Mouse (Mus musculus) adrenal gland, adult (tissue): ENCODE results near the gene Mob2.

Experiments
- DNase-seq, 2 experiments: peaks; one replicate each; pipeline ENCODE4 v3.0.0; 2022 to 2023; ENCODE audit warnings: low spot score in 1 of 2; ENCODE audit not compliant: inconsistent age in 2 of 2

Mob2 gene

DNA sequence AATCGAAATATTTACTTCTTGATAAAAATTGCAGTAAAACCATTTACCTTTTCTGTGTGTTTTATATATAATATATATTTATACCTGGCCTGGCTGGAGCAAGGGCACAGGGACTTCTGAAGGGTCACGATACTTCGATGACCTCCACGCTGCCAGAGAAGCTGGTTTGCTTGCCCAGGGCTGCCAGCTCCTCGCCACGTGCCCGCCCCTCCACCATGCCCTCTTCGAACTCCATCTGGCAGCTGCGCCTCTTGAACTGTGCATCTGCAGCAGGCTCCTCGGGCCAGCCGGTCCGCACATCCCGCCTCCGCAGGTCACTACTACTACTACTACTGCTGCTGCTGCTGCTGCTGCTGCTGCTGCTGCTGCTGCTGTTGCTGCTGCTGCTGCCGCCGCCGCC, 20.9 kb upstream of the Mob2 start:
- DNase-seq = peak in 1 of 2 experiments; percentile 27

DNA sequence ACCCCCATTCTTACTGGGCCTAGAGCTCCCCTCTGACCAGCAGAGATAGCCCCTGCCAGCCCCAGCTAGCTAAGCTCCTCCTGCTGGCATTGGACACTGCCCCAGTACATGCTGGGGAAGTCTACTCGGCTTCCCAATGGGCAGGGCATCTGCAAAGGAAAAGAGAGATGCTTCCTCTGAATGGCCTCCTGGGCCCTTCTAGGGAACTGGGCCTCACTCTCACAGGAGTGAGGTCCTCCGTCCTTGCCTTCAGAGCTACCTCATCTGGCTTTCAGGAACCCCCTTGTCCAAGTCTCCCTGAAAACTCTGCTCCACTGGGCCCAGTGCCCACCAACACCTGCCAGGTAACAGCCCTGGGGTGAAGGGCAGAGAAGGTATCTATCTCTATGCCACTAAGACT, 20.0 kb upstream of the Mob2 start:
- DNase-seq = no peak

DNA sequence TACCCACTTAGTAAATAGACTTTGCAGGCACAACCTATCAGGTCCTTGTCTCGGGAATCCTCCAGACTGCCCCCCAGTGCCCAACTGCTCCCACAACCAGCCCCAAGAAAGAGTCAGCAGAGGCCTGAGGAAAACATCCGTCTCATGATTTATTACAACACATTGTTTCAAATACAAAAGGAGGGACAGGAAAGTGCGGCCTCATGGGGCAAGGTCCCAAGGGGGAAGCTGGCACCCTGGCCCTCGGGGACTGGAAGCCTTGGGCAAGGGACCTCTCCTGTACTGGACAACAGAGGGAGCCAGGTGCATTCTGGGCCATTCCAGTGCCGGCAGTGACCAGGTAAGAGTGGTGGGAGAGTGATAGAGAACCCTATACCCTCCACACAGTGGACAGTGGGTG, 18.5 kb upstream of the Mob2 start:
- DNase-seq = peak in 1 of 2 experiments; percentile 35

DNA sequence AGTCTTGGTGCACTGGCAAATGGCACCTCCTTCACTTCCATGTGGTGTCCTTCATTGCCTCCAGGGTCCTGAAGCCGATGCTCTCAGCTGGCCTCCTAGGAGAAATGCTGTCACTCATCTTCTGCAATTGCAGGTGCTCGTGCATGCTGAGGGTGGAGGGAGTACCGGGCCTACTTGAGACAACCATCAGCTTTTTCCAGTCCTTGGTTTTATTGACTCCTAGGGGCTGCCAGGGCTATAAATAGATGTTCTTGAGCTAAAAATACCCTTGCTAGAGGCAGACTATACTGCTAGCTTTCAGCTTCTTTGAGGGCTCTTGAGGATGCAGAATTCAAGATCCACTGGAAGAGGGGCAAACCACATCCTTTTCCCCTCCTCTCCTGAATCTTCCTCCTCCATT, 16.3 kb upstream of the Mob2 start:
- peak in 1 of 2 experiments; percentile 34 for DNase-seq

DNA sequence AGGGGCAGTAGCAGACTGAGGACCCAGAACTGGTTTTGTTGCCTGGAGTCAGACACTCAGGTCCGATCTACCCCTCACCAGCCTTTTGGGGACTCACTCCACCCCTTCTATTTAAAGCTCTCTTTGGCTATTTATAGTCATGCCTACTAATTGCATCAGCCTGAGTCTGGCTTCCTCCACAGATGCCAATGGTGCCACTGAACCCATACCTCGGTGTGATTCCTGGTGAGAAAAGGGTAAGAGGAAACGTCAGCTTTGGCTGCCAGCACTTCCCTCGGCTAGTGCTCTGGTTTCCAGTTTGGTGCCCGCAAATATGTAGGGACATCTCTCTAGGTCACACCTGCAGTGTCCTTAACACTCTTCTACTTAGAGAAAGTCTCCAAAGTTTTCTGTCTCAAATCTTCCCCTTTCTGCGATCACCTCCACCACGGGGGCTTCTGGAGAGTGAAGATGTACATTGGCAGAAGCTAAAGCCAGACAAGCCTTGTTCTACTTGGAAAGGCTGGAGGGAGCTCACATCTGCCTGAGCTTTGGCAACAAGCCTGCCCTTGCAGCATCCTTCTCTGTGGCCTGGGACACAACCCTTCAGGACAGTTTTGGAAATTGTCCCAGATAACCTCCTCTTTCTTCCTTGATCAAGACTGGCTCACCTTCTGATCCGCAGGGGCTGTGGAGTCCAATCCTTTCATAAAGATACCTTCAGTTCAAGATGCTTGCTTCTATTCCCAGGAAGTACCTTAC, 13.5 kb upstream of the Mob2 start:
- DNase-seq = no peak

DNA sequence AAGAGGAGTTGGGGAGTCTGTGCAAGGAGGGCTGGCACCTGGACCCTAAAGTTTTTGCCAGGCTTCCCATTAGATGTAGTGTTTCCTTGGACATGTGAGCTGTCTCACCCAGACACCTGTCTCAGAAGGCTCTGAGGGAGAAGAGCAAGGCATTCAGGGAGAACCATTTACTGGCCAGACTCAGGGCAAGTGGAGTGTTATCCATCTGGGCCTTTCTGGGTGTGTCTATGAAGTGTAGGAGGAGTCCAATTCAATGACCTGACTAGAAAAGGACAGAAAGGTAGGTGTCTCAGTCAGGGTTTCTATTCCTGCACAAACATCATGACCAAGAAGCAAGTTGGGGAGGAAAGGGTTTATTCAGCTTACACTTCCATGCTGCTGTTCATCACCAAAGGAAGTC, 10.9 kb upstream of the Mob2 start:
- no peak for DNase-seq

DNA sequence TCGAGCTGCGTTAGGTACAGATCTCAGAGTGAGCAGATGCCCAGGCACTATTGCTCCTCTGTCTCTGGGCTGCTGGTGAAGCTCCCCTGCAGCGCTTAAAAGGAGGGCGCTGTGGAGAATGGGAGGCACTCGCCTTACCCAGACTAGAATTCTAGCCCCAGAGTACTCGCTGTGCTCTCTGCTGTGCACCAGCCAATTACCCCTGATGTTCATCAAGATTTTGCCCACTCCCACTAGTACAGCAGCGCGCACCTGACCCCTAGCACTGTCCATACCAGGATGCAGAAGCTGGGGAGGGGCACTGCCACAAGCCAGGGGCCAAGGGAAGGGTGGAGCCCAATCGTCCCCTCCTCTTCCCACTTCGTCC, 10.3 kb upstream of the Mob2 start:
- no peak for DNase-seq

DNA sequence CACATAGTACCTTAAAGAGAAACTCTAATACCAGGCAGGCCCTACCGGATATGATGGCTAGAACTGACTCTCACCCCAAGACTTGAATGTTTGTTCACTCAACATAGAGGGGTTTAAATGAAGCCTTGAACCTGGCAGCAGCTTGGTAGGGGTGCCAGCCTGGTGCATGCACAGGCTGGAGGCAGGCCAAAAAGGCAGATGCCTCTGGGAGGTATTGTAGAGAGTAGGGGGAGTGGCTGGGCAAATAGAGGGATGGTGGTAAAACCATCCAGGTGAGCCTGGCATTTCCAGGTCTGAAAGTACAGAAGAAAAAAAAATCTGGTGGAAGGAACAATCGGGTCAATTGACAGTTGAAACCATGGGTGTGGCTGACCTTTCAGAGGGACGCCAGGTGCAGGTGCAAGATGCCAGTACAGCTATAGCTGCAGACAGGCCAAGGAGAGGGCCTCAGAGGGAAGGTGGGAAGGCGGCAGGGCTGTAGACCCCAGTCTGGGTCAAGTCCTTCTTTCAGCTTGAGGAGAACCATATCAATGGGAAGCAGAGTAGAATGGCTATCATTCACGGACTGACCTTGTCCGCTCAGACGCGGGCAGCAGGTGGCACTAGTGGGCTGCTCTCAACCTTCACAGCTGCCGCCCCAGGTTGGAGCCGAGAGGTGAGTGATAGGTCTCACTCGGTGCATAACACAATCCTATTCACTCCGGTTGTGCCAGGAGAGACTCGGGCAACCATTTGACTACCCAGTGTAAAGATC, 9.8 kb upstream of the Mob2 start:
- DNase-seq = peak; percentile 75 to 89

DNA sequence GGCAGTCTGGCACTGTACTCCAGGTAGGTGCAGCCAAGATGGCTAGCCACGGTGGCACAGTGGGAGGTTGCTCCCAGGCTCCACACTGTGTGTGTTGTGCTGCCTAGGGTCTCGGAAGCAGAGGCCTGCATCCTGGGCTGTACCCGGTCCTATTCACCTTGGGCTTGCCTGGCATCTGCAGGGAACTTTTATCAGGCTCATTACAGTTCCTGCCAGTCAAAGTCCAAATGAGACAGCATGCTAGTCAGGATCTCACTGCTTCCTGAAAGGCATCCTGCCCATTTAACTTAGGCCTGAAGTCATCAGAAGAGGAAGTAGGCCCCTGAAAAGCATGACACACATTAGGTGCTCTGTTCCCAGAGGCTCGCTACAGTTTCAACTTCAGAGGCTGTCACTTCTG, 7.6 kb upstream of the Mob2 start:
- no peak for DNase-seq

DNA sequence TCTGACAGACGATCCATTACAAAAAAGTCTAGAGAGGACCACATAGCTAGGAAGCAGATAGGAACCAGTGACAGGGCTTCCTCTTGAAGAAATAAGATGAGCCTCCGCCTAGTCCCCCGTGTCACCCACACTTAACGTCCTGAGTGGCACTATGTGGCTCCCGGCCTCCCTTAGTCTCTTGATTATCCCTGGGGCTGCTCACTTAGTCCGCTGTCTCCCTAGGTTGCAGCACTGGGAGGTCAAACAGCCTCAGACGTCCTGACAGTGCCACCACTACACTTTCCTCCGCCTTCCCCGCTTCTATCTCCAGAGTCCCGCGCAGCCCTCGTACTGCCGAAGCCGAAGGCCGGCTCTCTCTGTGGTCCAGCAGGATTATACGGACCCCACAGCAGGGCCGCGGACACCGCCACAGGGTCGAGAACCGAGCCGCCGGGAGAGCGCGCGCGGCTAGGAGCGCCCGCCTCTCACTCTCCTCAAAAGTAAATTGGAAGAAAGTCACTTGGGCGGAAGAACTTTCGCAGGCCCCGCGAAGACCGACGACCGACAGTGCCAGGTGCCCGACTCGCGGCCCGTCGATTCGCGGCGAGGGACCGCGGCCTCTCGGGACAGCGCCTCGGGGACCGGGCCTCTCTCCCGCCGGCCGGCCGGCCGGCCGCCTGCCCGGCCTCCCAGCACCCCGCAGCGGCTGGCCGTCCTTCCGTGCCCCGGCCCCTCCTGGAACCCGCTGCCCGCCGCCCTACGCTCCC, 507 bp downstream of the Mob2 start:
- DNase-seq = peak in 1 of 2 experiments; percentile 38

DNA sequence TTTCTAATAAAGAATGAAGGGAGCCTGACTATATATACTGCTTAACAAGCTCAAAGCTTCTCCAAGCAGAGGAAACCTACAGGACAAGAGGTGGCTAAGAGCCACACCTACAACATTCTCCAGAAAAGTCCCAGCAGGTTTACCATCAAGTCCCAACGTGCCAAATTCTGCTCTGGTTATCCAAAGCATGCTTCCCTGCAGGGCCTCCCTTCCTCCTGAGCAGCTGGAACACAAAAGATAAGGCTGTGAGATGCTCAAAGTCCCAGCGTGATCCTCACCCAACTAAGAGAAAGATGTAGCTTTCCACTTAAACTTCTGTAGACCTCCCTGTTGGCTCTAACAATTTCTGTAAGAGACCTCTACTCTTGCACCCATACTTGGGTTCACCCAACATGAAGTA, 1.8 kb downstream of the Mob2 start:
- no peak for DNase-seq

DNA sequence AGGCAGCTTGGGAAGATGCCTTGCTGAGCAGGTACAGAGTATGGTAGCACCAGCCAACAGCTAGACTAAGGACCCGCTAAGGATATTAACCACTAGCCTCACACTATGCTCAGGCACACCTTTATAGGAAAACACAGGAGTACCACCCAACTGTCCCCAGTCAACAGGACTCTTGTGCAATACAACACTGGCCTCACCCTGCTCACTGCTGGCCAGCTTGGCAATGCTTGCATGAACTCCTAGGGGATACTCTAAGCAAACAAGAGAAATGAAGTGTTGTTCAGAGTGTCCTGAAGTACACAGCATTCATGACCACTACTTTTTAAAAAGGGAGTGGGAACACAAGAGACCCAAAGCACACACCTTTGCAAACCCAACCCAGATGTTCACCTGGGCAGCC, 3.7 kb downstream of the Mob2 start:
- DNase-seq = no peak

DNA sequence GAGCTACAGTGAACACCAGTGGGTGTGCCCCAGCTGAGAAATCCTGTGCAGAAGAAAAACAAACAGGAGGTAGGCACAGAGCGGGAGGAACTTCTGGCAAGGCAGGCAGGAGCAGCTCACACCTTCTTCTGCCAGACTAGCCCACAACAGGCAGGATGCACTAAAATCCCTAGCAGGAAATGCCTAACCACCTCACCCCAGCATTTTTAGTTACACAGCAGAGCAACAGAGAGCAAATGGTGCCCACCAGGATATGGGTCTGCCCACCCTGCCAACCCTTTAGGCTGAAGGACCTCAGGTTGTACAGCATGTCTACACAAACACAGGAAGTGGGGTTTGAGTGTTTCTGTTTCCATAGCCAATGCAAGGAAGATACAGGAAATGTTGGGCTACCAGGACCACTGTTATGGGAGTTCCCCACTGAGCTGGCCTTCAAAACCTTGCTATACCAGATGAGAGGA, 4.2 kb downstream of the Mob2 start:
- DNase-seq = no peak

DNA sequence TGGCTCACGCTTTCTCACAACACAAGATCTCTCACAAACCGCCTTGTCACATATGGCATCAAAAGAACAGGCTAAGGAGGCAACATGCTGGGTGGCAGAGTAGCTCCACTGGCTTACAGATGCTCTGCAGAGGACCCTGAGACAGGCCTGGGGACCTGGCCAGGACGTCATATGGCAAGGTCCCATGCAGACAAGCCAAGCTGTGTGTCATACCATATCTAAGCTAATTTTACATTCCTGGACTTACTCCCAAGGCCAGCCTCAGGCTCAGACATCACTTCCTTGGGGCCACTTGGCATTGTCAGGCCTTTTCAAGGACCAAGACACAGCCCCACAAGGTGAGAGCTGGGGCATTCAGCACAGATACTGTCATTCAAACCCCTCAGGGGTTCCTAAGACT, 5.4 kb downstream of the Mob2 start:
- DNase-seq = peak; percentile 81 to 91

DNA sequence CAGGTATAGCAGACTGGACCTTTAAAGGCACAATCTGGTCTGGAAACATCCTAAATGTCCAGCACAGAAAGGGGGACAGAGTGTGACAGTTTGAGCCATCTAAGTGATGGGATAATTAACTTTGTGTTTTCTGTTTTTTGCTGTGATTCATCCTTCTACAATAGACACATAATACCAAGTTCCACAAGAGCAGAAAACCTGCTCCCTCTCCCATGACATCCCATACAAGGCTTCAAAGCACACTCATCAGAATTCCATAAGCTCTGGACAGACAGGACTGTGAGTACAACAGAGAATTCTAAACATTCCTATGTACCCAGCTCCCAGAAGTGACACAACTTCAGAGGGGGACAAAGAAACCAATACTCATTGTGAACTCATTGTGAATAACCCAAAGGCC, 10.3 kb downstream of the Mob2 start:
- no peak for DNase-seq

DNA sequence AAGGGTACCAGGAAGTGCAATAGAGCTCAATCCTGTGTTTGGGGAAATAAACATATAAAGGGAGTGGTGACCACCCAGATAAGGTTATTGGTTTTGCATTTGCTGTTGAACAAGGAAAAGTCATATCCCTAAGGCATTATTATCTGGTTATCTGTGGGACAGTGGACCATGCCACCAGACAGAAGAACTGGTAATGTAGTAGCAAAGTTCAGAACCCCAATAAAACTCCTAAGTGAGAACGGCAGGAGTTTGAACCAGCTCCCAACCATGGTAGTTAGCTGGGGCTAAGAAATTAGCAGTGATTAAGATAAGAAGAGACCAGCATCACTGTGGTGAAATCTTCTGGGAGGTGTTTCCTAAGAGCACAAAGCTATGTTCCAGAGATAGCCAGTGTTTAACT, 14.9 kb downstream of the Mob2 start:
- DNase-seq = no peak

DNA sequence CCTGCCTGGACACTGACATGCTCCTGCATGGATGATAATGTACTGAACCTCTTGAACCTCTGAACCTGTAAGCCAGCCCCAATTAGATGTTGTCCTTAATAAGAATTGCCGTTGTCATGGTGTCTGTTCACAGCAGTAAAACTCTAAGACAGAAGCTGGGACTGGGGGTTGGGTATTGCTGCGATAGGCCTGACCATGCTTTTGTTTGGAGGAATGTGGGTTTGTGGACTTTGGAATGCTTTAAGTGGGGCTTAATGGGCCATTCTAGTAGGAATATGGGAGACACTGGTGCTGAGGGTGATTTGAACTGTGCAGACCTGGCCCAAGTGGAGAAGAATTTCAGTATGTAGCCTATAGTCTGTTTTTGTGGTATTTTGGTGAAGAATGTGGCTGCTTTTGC, 15.5 kb downstream of the Mob2 start:
- DNase-seq = no peak

DNA sequence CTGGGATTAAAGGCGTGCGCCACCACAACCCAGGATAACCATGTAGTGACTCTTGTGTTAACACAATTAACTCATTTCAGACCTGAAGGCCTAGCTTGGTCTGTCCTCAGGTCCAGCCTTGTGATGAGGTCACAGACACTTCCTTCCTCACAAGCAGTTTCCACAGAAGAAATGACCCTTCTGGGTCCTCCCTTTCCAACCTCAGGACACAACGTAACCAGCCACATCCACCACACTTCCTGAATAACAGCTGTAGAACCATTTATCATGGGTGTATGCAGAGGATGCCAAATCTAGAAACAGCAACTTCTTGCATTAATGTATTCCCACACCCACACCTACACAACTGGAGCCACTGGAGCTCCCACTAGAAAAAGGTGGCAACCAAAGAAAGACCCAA, 20.1 kb downstream of the Mob2 start:
- DNase-seq = peak in 1 of 2 experiments; percentile 50

DNA sequence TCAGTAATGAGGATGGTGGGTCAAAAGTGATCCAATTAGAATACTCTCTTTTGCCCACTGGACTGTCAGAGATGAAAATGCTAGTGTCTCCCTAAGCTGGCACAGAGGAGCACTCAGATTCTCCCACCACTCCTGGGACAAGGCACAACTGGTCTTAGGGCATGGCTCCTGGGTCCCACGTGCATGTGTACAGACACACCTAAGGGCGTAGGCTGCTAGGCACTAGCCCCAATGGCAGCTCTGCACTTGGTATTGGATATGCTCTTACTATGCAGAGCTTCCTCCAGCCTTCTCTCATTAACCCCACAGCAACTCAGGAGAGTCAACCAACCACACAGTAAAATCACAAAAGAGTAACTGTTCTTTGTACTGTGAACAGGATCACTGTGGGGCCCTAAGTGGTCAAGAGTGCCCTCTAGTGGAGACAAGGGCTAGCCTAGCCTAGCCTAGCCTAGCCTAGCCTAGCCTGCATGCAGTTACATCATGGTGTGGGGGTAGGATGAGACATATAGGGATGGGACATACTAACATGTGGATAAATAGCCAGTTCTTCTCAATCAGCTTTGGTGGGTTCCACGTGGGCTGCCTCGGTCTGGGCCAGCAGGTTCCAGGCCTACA, 23.2 kb downstream of the Mob2 start:
- DNase-seq = peak; percentile 32 to 81

DNA sequence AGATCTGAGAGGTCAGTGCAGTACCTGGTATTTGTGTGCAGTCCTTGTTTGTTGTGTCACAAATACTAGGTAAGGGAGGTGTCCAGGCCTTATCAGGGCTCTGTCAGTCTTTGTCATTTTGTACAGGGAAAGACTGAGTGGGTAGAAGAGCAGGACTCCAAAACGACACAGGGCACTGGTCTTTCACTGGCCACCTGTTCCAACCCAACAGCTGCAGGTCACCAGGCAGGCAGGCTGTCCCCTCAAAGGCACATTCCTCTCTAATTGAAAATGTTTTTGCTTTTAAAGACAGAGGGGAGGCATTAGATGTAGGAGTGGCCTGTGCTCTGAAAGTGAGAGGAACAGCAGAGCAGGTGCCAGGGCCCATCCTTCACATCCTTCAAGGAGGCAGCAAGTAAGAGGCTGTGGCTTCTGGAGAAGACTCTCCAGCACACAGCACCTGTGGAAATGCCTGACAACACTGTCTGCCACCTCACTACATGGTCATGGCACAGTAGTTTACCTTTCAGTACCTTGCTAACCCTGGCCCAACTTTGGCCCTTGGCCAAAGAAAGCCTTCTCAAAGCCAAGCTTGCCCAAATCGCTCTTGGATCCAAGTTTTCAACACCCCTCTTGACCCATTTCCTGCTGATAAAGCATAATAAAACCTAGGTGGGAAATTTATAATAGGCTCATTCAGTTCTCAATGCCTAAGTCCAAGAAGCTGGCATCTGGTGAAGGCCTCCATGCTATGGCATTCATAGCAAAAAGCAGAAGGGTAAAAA, 25.6 kb downstream of the Mob2 start:
- no peak for DNase-seq

DNA sequence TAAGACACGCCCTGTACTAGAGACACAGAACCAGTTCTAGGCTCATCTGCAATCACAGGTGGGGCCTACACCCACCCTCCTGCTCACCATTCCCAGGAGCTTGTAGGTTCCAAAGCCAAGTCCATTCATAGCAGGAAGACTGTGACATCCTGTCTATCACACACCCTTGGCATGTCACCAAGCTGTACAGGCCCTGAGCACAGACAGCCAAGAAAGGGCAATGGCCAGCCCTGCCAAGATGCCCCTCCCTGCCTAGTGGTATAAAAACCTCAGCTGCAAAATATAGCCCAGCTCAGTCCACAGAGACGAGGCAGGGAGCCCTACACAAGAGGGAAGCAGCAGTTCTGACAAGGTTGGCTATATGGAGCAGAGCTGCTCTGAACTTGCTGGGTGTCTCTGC, 26.7 kb downstream of the Mob2 start:
- DNase-seq = peak; percentile 28 to 65
